Mouse (Mus musculus) limb, embryonic 10.5 days (tissue): ENCODE measurements around the gene Dynlt1c. TPM values are rescaled to one million over a fixed set of nuclear protein-coding genes. Genes with fewer than 3 reads are reported as not detected.
"Not testable (repeated sequence)": the region's sequence is repeated elsewhere in the genome, so short reads cannot be mapped to it uniquely, and the experiment has no call there.

Experiments used
- DNase-seq: peaks from one replicate; pipeline ENCODE4 v3.0.0-alpha.2; 2017; ENCODE audit warnings: low spot score
- H3K27ac ChIP-seq: fragments of 300-500 bp; sonication (generic); 2 replicates; pipeline ENCODE4 v1.5.1; 2016; ENCODE audit warnings: mild to moderate bottlenecking
- H3K27me3 ChIP-seq: fragments of 300-500 bp; sonication (generic); 2 replicates; pipeline ENCODE4 v1.6.1; 2016; ENCODE audit warnings: low read depth, mild to moderate bottlenecking; ENCODE audit not compliant: poor library complexity, severe bottlenecking
- H3K36me3 ChIP-seq: fragments of 300-500 bp; sonication (generic); 2 replicates; pipeline ENCODE4 v1.6.1; 2016; ENCODE audit warnings: mild to moderate bottlenecking, moderate library complexity
- H3K4me1 ChIP-seq: fragments of 300-500 bp; sonication (generic); 2 replicates; pipeline ENCODE4 v1.6.1; 2016
- H3K4me3 ChIP-seq: fragments of 300-500 bp; sonication (generic); 2 replicates; pipeline ENCODE4 v1.5.1; 2016; ENCODE audit warnings: mild to moderate bottlenecking, moderate library complexity
- H3K9me3 ChIP-seq: fragments of 300-500 bp; sonication (generic); replicated peaks from 2 replicates; pipeline ENCODE4 v1.6.1; 2016; ENCODE audit warnings: mild to moderate bottlenecking
- WGBS: fragments of 180-500 bp; shearing (Covaris S2); methylation state at CpG from one replicate; pipeline ENCODE4 v1.1.7; 2016; 5-methylcytosine and 5-hydroxymethylcytosine counted together
- polyA plus RNA-seq: library from polyadenylated mRNA; unstranded; fragments of >200 nt; fragmentation: Nextera tagmentation; extraction: Ambion mirVana; gene quantifications from 2 replicates; pipeline ENCODE4 v1.2.1, GENCODE M21; 2016

The Dynlt1c gene
- polyA plus RNA-seq, 1 experiment from 2014 or later = 39.2 TPM

DNA sequence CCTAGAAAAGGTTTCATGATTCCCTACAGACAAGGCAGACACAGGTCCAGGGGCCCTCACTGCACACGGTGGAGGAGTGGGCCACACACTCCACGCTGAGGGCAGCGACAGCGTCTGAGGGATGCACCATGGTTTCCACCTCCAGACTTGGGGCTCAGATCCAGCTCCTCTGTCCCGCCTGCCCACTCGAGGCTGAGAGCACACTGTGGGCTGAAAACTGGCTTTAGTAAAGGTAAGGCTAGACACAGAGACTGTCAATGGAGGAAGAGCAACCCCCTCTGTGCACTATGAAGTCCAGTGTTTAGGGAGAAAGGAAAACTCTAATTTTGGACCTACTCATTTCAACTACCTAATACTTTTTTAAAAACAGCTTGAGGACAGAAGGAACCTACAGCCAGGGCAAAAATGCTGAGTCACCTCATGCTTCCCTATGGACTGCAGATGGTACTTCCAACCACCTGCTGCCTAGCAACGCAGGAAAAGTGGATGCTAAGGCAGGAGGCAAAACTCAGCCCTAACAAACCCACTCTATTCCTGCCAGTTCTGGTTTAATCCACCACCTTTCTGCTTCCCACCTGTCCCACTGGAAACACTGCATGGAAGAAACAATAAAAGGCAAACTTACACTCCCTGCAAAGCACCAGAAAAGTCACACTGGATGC is 49.6 kb downstream of the Dynlt1c start:
- WGBS = 96% methylated on average over 6 of the region's 7 CpGs
- H3K9me3 ChIP-seq, H3K4me3 ChIP-seq, H3K27me3 ChIP-seq, H3K27ac ChIP-seq, DNase-seq, H3K4me1 ChIP-seq: not testable (repeated sequence)
- H3K36me3 ChIP-seq = peaks cover 14% of the 10 kb centered on the region; the same call in 1 of the 2 replicates

- H3K27ac ChIP-seq, H3K4me1 ChIP-seq, DNase-seq, H3K4me3 ChIP-seq, H3K36me3 ChIP-seq, H3K27me3 ChIP-seq, H3K9me3 ChIP-seq: not testable (repeated sequence)
- WGBS = 87% methylated on average over 4 of the region's 5 CpGs
These were observed 52.0 kb downstream of the Dynlt1c start for GRCm38 (mm10) chr17:6653341-6653946.

DNA sequence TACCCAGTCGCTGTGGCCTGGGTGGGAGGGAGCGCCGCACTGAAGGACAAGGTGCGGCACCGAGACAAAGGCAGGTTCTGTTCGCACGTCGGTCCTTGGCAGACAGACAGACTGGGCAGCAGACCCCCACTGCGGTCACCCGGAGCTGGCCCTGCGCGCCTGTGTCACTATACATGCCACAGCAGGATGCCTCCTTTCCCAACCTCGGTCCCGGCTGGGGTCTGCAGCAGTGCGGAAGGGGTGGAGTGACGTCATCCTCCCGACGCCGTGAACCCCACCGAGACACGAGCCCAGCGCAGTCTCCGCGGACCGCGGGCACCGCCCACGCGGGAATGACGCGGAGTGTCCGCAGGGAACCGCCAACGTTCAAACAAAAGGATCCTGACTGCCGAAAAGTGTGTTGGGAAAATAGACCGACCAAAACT is 53.6 kb downstream of the Dynlt1c start:
- WGBS = under 1% methylated on average over 36 of the region's 36 CpGs
- not testable (repeated sequence) for H3K36me3 ChIP-seq, H3K27me3 ChIP-seq, H3K4me1 ChIP-seq, H3K9me3 ChIP-seq
- Histone ChIP-seq H3K27ac (peak overlapping the region; percentile 84), H3K4me3 (peak overlapping the region; percentile 55)
- peak; percentile 86 for DNase-seq

- Histone ChIP-seq H3K27ac (peak within 1 kb of the TSS; percentile 84), H3K4me3 (peak within 1 kb of the TSS; percentile 55)
- not testable (repeated sequence) for H3K27me3 ChIP-seq, H3K36me3 ChIP-seq, H3K9me3 ChIP-seq, H3K4me1 ChIP-seq
- WGBS = 5% methylated on average over 27 of the region's 33 CpGs
- DNase-seq = peak; percentile 32
These were observed 54.3 kb downstream of the Dynlt1c start, which contains the start of gene Dynlt1f for GRCm38 (mm10) chr17:6655567-6656281. TSS of gene Dynlt1f (minus strand) at chr17:6655900.

DNA sequence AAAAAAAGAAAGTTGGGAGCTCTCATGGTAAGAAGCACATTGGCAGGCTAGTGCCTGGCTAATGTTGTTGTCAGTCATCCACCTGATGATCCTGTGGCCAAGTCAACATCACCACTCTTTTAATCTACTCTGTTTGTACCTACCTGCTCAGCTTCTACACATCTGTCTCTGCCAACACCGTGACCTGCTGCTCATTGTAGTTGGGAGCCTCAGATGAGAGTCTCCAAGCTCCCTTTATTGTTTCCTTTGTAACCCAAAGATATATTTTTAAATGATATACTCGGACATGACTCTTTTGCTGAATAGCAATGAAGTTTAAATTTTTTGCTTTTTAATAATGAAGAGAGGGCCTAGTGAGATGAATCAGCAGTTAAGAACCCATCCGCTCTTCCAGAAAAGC is 55.0 kb downstream of the Dynlt1c start:
- H3K27me3 ChIP-seq, DNase-seq, H3K4me3 ChIP-seq, H3K4me1 ChIP-seq, H3K9me3 ChIP-seq, H3K27ac ChIP-seq, H3K36me3 ChIP-seq: not testable (repeated sequence)
- 97% methylated on average over 1 of the region's 3 CpGs for WGBS

DNA sequence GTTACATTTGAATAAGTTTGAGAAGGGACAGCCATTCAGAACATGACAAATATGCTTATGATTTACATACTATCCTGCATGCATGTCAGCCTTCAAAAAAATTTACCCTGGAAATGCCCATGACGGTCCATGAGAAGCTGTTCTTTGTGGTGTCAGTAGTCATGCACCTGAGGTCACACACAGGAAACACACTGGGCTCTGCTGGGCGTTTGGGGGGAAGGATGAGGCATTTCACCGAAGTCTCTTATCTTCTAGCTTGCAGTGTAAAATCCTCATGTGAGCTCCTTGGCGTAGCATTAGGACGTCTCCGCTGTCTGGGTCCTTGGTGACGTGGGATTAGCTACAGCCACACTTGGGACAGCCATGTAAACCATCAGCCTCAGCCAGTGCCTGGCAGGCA is 57.3 kb downstream of the Dynlt1c start, which contains the start of gene Sytl3:
Sytl3 (plus strand) TSS at position 293 of the 400 bp plus-strand sequence.
- WGBS = 86% methylated on average over 6 of the region's 7 CpGs

More for the DNA sequence above, 57.3 kb downstream of the Dynlt1c start, which contains the start of gene Sytl3:
- not testable (repeated sequence) for H3K27me3 ChIP-seq, H3K27ac ChIP-seq, DNase-seq, H3K9me3 ChIP-seq, H3K4me3 ChIP-seq, H3K36me3 ChIP-seq, H3K4me1 ChIP-seq

Other genes starting within 250 kb of the Dynlt1c start
- gene Dynlt1b, start 171.6 kb upstream of the Dynlt1c start, polyA plus RNA-seq = 442 and 463 TPM in 2 replicates
- 301 and 330 TPM in 2 replicates for gene Dynlt1f, start 54.2 kb downstream of the Dynlt1c start, polyA plus RNA-seq
- gene Sytl3, start 57.4 kb downstream of the Dynlt1c start, polyA plus RNA-seq = 0.14 TPM in 1 of 2 replicates, not detected in the other
- gene Ezr, start 181.1 kb downstream of the Dynlt1c start, polyA plus RNA-seq = 24.8 and 26.2 TPM in 2 replicates